Mouse (Mus musculus) gastrocnemius, postnatal 4 days (tissue): ENCODE measurements at regions not wholly inside any gene's neighbourhood (a gene's known extent, or its start where the extent isn't known, plus 50 kb on each side); places are given as distances from the start of the nearest gene placed in this dataset.

ENCODE experiments used
- DNase-seq, 2 experiments: peaks; one replicate each; pipeline ENCODE4 v3.0.0; 2021 to 2022; ENCODE audit warnings: low spot score in 2 of 2, mixed read lengths in 2 of 2

- DNase-seq: no peak
These were observed 51.2 kb upstream of the Rhox5 start for GRCm38 (mm10) chrX:37753474-37753873.

- peak in 1 of 2 experiments; percentile 13 for DNase-seq
These were observed 50.3 kb upstream of the Rhox5 start for GRCm38 (mm10) chrX:37754385-37754784.
